17 mouse cellular contexts compared by ENCODE assay signal in the genomic region with DNA sequence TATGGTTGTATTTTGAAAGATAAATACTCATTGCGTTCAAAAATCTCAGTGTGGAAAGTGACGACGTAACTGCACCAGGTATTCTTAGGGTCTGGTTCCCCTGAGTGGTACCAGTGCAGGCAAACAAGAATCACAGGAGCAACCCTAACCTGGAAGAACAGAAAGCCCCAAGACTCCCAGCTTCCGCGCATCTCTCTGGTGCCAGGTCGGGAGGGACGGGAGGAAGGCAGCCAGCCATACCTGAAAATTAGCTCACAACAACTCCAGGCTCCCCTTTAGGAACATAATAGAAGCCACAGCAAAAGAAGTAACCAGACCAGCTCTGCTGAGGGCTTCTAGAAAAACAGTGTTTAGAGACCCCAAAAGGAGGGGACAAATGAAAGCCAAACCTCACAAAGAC.
DNase-seq lines count a peak whose midpoint lies in the region; ATAC-seq lines count a peak whose summit lies in the region.
"Had no signal": no experiment of that assay in that cellular context is flagged by ENCODE, and none has a peak within 500 bp of the region (broad histone marks: within the 10 kb centered on the region; RNA-seq: fewer than 3 reads in every experiment).

No protein-coding gene starts in this region.

- peak overlapping the region; percentile 35; the same call in 1 of the 2 replicates for H3K9ac ChIP-seq in forebrain, embryonic 13.5 days
- 0 out of 2 replicates have a peak overlapping the region, but pooled peaks have one; percentile 4 for H3K9ac ChIP-seq in forebrain, embryonic 14.5 days (ENCODE audit: low read length)
- no peak overlapping the region for H3K9ac ChIP-seq in midbrain, embryonic 14.5 days (replicated peaks; ENCODE audit: low read length)
- no peak overlapping the region for H3K9ac ChIP-seq in intestine, embryonic 16.5 days (ENCODE audit: low read depth, low read length)
- H3K9ac ChIP-seq: embryonic facial prominence, embryonic 15.5 days; heart, embryonic 15.5 days; liver, embryonic 15.5 days; stomach, embryonic 15.5 days had no signal

- peaks cover 12% of the 10 kb centered on the region; the same call in 1 of the 2 replicates for H3K36me3 ChIP-seq in forebrain, embryonic 13.5 days (ENCODE audit: poor library complexity, severe bottlenecking)
- peaks cover 8% of the 10 kb centered on the region; the same call in 1 of the 2 replicates for H3K36me3 ChIP-seq in forebrain, embryonic 10.5 days (replicated peaks)
- no peaks in the 10 kb centered on the region for H3K36me3 ChIP-seq in forebrain, embryonic 14.5 days (ENCODE audit: control insufficient read depth, insufficient read depth, low read length)
- no peaks in the 10 kb centered on the region for H3K36me3 ChIP-seq in midbrain, embryonic 14.5 days (ENCODE audit: control insufficient read depth, insufficient read depth, low read length)
- H3K36me3 ChIP-seq in intestine, embryonic 16.5 days (ENCODE audit: control insufficient read depth, insufficient read depth, low read length): no peaks in the 10 kb centered on the region
- H3K36me3 ChIP-seq: embryonic facial prominence, embryonic 15.5 days; heart, embryonic 15.5 days; liver, embryonic 15.5 days; stomach, embryonic 15.5 days had no signal

- 0 out of 2 replicates have a peak overlapping the region, but pooled peaks have one; percentile 51 for H3K27ac ChIP-seq in forebrain, embryonic 13.5 days
- no peak overlapping the region for H3K27ac ChIP-seq in forebrain, embryonic 10.5 days
- no peak overlapping the region; the same call in 1 of the 2 replicates for H3K27ac ChIP-seq in forebrain, embryonic 14.5 days (ENCODE audit: low read depth, low read length)
- H3K27ac ChIP-seq in midbrain, embryonic 14.5 days (replicated peaks; ENCODE audit: low read depth, low read length): no peak overlapping the region
- no peak overlapping the region for H3K27ac ChIP-seq in intestine, embryonic 16.5 days (ENCODE audit: low read length)
- H3K27ac ChIP-seq: embryonic facial prominence, embryonic 15.5 days; heart, adult 2 months; heart, embryonic 15.5 days; liver, embryonic 15.5 days; stomach, embryonic 15.5 days had no signal

- peaks cover 38% of the 10 kb centered on the region for H3K4me1 ChIP-seq in forebrain, embryonic 13.5 days
- H3K4me1 ChIP-seq in forebrain, embryonic 10.5 days: peaks cover 34% of the 10 kb centered on the region
- H3K4me1 ChIP-seq in forebrain, embryonic 14.5 days (ENCODE audit: control insufficient read depth, insufficient read depth, low read length): peaks cover 25% of the 10 kb centered on the region
- H3K4me1 ChIP-seq in midbrain, embryonic 14.5 days (ENCODE audit: control insufficient read depth, insufficient read depth, low read length): peaks cover 22% of the 10 kb centered on the region
- peaks cover 5% of the 10 kb centered on the region for H3K4me1 ChIP-seq in intestine, embryonic 16.5 days (ENCODE audit: control insufficient read depth, insufficient read depth, low read length)
- H3K4me1 ChIP-seq: liver, embryonic 15.5 days had no signal

- no peak for DNase-seq in forebrain, embryonic 10.5 days (ENCODE audit: extremely low spot score, low spot score)
- DNase-seq in brain, adult 2 months (ENCODE audit: low read depth, low spot score): peak; percentile 34
- no peak for DNase-seq in forebrain, embryonic 14.5 days (ENCODE audit: low spot score)
- DNase-seq in midbrain, embryonic 14.5 days: no peak
- DNase-seq in heart, adult 18-20 months: no peak
- no peak for DNase-seq in layer of hippocampus, adult 8-10 months (ENCODE audit: low spot score in 2 of 2)
- DNase-seq: B cell, adult 2 months; kidney, adult 18-20 months had no signal

- WGBS in forebrain, embryonic 13.5 days: 58% methylated on average over 7 of the region's 7 CpGs
- 84% methylated on average over 7 of the region's 7 CpGs for WGBS in forebrain, embryonic 10.5 days
- WGBS in forebrain, embryonic 14.5 days: 59% methylated on average over 7 of the region's 7 CpGs
- 81% methylated on average over 7 of the region's 7 CpGs for WGBS in midbrain, embryonic 14.5 days
- WGBS in intestine, embryonic 16.5 days: 82% methylated on average over 7 of the region's 7 CpGs

- H3K9me3 ChIP-seq in forebrain, embryonic 13.5 days (replicated peaks): no peaks in the 10 kb centered on the region
- no peaks in the 10 kb centered on the region for H3K9me3 ChIP-seq in forebrain, embryonic 10.5 days
- no peaks in the 10 kb centered on the region for H3K9me3 ChIP-seq in forebrain, embryonic 14.5 days (replicated peaks; ENCODE audit: control insufficient read depth, low read length)
- H3K9me3 ChIP-seq in midbrain, embryonic 14.5 days (ENCODE audit: control insufficient read depth, low read length): no peaks in the 10 kb centered on the region
- H3K9me3 ChIP-seq in intestine, embryonic 16.5 days (ENCODE audit: control insufficient read depth, low read length): no peaks in the 10 kb centered on the region
- H3K9me3 ChIP-seq: embryonic facial prominence, embryonic 15.5 days; heart, embryonic 15.5 days; liver, embryonic 15.5 days; stomach, embryonic 15.5 days had no signal

- H3K27me3 ChIP-seq in forebrain, embryonic 13.5 days: no peaks in the 10 kb centered on the region
- H3K27me3 ChIP-seq in forebrain, embryonic 10.5 days (ENCODE audit: poor library complexity, severe bottlenecking): peaks cover 12% of the 10 kb centered on the region; the same call in 1 of the 2 replicates
- no peaks in the 10 kb centered on the region for H3K27me3 ChIP-seq in forebrain, embryonic 14.5 days (replicated peaks; ENCODE audit: control insufficient read depth, insufficient read depth, low read length)
- H3K27me3 ChIP-seq in midbrain, embryonic 14.5 days (ENCODE audit: control insufficient read depth, insufficient read depth, low read length): no peaks in the 10 kb centered on the region
- H3K27me3 ChIP-seq in intestine, embryonic 16.5 days (replicated peaks; ENCODE audit: control insufficient read depth, insufficient read depth, low read length): no peaks in the 10 kb centered on the region
- H3K27me3 ChIP-seq: embryonic facial prominence, embryonic 15.5 days; stomach, embryonic 15.5 days had no signal

- no peak for ATAC-seq in forebrain, embryonic 13.5 days
- no peak for ATAC-seq in forebrain, embryonic 14.5 days
- ATAC-seq in midbrain, embryonic 14.5 days (ENCODE audit: low FRiP score, low TSS enrichment): no peak
- ATAC-seq in intestine, embryonic 16.5 days: no peak
- ATAC-seq: lung, postnatal 0 days had no signal

- H3K4me3 ChIP-seq in forebrain, embryonic 13.5 days: peak overlapping the region; percentile 27
- no peak overlapping the region for H3K4me3 ChIP-seq in forebrain, embryonic 10.5 days
- H3K4me3 ChIP-seq in forebrain, embryonic 14.5 days (ENCODE audit: low read depth, low read length): 0 out of 2 replicates have a peak overlapping the region, but pooled peaks have one; percentile 7
- 0 out of 2 replicates have a peak overlapping the region, but pooled peaks have one; percentile 20 for H3K4me3 ChIP-seq in midbrain, embryonic 14.5 days (replicated peaks; ENCODE audit: low read depth, low read length)
- H3K4me3 ChIP-seq in intestine, embryonic 16.5 days (ENCODE audit: low read length): no peak overlapping the region
- H3K4me3 ChIP-seq: embryonic facial prominence, embryonic 15.5 days; heart, adult 2 months; heart, embryonic 15.5 days; liver, embryonic 15.5 days; myocyte; stomach, embryonic 15.5 days had no signal

- peak overlapping the region; percentile 58 for H3K4me2 ChIP-seq in forebrain, embryonic 13.5 days
- H3K4me2 ChIP-seq in forebrain, embryonic 14.5 days (ENCODE audit: low read length): peak overlapping the region; percentile 55
- peak overlapping the region; percentile 51 for H3K4me2 ChIP-seq in midbrain, embryonic 14.5 days (ENCODE audit: low read length)
- no peak overlapping the region for H3K4me2 ChIP-seq in intestine, embryonic 16.5 days (ENCODE audit: low read depth, low read length)
- H3K4me2 ChIP-seq: embryonic facial prominence, embryonic 15.5 days; heart, embryonic 15.5 days; liver, embryonic 15.5 days; stomach, embryonic 15.5 days had no signal

Comparison
In these comparisons a context has a peak if more than half of its experiments do, and no peak if none do; other contexts are left out.
1. H3K4me3 ChIP-seq: peak in forebrain, embryonic 13.5 days (single experiment), forebrain, embryonic 14.5 days (single experiment) and midbrain, embryonic 14.5 days (single experiment); none in forebrain, embryonic 10.5 days (single experiment) and intestine, embryonic 16.5 days (single experiment).
2. H3K9ac ChIP-seq: peak in forebrain, embryonic 13.5 days (single experiment) and forebrain, embryonic 14.5 days (single experiment); none in midbrain, embryonic 14.5 days (single experiment) and intestine, embryonic 16.5 days (single experiment).